Mouse (Mus musculus) spleen, embryonic (tissue): ENCODE data around the gene Sh3bp4.

Experiments
- CTCF ChIA-PET: fragments of 350-600 bp; sonication (Branson Sonifier 250); formaldehyde crosslinking; loops from one replicate; lab custom pipeline; 2022; lab: Charles Lee

Gene Sh3bp4

DNA sequence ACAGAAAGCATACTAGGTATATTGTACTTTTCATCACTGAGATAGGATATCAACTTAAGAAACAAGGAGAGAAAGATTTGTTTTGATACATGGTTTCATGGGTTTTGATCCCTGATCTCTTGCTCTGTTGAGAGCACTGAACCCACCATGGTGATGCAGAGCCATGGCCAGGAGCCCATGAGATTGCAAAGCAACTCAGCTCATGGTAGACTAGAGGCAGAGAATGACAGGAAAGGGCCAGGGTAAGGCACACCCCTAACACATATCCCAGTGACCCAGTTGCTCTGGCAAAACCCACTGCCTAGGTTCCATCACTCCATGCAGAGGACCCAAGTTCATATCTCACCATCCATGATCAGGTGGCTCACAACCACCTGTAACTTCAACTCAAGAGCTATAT is 114.6 kb downstream of the Sh3bp4 start:
- CTCF ChIA-PET = no interaction called here

DNA sequence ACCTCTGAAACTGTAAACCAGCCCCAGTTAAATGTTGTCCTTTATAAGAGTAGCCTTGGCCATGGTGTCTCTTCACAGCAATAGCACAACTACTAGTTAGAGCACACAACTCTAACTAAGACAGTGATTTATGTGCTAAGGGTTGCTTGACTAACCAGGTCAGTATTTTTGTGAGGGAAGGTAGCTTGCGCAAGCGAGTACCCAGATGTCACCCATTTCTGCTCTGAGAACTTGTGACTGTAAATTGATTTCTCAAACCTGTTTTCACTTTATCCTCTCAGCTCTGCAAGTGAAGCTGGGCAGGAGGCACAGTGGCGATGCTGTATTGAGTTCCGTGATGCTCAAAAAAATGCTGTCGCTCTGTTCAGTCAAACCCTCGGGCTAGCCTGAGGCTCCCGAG is 117.2 kb downstream of the Sh3bp4 start:
- CTCF ChIA-PET = no interaction called here

DNA sequence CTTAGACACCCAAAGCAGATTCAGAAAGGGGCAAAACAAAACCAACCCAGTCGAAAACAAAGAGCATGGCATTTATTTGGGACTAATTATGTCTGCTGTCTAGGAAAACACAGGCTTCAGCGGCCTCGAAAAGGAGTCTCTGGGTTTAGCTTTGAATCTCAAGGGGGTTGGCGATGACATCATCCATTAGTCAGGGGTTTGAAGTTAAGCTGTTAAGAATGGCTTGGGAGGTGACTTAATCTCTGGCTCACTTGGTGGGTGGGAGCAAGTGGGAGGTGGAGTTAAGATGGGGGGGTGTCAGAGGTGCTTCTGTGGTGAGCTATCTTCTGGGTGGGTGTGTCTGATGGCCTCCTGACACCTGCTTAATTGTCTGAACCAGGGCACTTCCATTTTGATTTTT is 117.9 kb downstream of the Sh3bp4 start:
- CTCF ChIA-PET = no interaction called here

DNA sequence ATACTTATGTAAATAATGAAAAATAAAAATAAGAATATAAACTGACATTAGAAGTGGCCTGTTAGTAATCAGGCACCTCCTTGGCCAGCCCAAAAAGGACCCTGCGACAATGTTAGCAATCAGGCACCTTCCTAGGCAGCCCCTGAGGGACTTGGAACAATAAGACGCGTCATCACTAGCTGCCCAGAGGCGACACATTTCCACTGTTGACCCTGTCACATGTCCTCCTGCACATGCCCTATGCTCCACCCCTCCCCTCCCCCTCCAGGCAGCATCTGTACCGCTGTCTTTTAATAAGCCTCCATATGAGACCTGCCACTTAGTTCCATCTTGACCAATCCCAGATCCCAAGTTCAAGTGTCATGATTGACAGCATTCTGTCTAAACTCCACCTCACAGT is 119.0 kb downstream of the Sh3bp4 start:
- CTCF ChIA-PET = no interaction called here

DNA sequence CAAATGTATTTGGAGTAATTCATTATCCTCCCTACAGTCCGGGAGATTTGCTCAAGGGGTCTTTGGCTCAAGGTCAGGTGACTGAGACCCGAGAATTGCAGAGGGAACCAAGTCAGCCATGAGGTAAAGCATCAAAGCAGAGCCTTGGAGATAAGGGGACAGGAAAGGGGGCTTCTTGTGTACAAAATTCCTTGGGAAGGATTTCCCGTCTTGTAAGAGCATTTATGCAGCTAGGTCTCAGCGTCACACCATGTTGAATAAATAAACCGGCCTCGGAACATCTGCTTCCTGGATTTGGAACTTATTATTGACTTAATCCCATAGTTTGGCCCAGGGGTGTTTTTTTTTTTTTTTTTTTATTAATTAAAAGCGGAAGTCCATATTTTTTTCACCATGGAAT is 120.4 kb downstream of the Sh3bp4 start:
- CTCF ChIA-PET = no interaction called here

DNA sequence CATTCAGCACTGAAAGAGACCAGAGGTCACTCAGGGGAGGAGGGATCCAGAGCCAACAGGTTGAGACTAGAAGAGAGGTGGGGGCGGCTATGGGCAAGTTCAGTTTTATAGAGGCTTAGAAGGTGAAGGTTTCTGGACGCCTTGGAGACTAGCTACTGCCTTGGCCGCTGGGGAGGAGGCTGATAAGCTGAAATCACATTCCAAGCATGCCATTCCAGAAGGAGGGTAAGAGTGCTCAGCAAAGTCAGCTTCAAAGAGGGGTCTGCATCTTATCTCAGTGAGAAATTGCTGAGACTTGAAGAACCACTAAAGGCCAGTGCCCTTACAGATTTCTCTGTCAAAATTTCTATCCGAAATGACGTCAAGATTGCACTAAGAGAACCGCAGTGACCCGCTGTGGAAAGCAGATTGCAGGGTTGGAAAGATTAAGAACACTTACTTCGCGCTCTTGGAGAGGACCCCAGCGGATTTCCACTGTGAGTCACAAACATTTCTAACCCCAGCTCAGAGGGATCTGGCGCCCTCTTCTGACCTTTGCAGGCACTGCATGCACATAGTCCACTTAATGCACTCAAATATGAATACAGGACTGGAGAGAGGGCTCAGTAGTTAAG is 121.0 kb downstream of the Sh3bp4 start:
- CTCF ChIA-PET = no interaction called here

DNA sequence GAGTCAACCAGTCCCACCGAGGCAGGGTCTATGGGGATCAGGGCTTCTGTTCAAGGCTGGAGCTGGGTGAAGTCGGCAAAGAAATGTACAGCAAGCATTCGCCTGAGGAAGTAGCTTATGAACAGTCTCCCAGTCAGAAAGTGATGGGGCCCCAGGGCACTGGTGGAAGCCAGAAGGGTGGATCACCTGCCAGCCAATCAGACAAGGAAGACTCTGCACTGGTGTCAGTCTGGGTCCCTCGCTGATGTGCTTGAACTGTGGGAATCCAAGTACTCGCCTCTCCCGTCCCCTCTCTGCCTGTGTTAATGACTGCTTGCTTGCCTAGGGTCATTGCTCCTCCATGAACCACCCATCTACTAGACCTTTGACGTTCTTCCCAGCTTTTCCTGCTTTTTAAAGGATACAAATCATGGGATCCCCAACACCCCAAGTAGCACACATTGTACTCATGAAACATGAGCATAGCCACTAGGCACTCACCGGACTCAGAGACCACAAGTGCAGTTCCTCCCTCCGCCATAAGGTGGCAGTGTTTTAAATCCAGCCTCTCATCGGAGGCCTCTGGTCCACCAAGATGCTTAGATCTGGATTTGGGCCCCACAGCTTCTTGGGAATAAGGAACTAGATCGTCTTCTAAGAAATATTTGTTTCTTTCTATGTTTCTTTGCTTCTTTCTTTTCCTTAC is 122.5 kb downstream of the Sh3bp4 start:
- CTCF ChIA-PET = interaction anchor here (0.6 kb wide), 1 partner anchor 426 kb away, joined by 5 read pairs; no protein-coding TSS in a partner anchor

DNA sequence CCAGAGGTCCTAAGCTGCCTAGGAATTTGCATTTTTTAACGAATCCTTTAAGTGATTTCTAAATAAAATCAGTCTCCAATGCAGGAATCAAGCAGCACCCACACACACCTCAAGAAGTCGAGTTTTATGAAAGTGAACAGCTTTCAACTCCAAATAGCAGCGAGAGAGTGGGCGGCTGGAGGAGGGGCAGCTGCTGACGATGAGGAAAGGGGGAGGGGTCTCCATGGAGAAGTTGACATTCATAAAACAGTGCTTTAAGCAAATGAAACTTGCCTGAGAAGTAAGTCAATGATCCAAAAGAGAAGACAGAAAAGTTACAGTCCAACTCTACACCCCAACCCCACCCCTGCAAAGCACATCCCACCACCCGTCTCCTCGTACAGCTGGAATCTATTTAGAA is 123.4 kb downstream of the Sh3bp4 start:
- CTCF ChIA-PET = no interaction called here

DNA sequence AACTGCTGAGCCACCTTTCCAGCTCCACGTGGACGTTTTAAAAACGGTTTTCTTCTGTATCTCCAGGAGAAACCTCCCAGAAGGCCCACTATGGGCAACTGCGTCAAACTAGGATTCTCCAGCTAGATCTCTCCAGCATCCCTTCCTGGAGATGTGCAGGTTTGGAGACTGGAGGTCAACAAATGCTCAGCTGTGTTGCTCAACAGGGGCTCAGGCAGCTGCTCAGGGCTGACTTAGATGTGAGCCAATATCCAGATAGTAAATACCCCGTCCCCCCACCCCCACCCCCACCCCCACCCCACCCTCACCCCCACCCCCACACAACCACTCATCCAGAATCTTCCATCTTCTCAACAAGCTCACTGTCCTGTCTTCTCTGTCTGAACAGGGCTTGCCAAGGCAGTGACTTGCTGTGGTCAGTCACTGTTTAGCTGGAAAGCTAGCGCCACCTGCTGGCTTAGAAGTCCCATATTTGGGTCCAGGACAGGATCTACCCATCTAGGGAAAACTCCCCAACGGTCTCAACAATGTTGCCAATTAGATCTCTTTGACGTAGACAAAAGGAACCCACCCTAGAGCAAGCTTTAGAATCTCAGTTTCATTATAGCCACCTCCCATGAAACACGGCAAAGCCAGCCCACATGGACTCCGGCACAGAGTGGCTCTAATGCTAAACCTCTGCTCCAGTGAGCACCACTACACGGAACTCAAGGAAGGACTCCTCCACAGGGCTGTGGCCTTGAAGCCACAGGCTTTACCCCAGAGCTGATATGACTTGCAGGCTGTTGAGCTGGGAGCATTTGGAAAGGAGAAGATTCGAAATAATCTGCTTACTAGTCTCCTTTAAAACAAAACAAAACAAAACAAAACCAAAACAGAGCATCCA is 125.9 kb downstream of the Sh3bp4 start:
- CTCF ChIA-PET = no interaction called here
